Mouse (Mus musculus): ENCODE measurements around the gene Inava. TPM values are rescaled to one million over a fixed set of nuclear protein-coding genes. Genes with fewer than 3 reads are reported as not detected.

The Inava gene
- polyA plus RNA-seq, 1 experiment, result 10.5 TPM

- H3K36me3 ChIP-seq (ENCODE audit: control insufficient read depth, insufficient read depth, low read length), result no peaks in the 10 kb centered on the region
- WGBS, result 32% methylated on average over 6 of the region's 6 CpGs
- H3K27me3 ChIP-seq (replicated peaks; ENCODE audit: control insufficient read depth, insufficient read depth, low read length), result no peaks in the 10 kb centered on the region
- peaks cover 13% of the 10 kb centered on the region for H3K4me1 ChIP-seq (ENCODE audit: control insufficient read depth, insufficient read depth, low read length)
- DNase-seq, result no peak
- no peak overlapping the region for H3K4me3 ChIP-seq (ENCODE audit: insufficient read depth, low read depth, low read length)
- H3K27ac ChIP-seq (ENCODE audit: insufficient read depth, low read depth, low read length), result no peak overlapping the region
- TF ChIP-seq POLR2A (IDR thresholded peaks at IDR 0.05; ENCODE audit: low read depth, low read length), result no peak
- no peak for TF ChIP-seq CTCF (conservative IDR thresholded peaks at IDR 0.05; ENCODE audit: insufficient read depth, insufficient read length, low read depth, low read length)
Observed at GRCm38 (mm10) chr1:136231596-136231995, 2.5 kb downstream of the Inava start.

GRCm38 (mm10) chr1:136230201-136230600 is 3.9 kb downstream of the Inava start:
- no peaks in the 10 kb centered on the region for H3K27me3 ChIP-seq (replicated peaks; ENCODE audit: control insufficient read depth, insufficient read depth, low read length)
- peak; percentile 14 for TF ChIP-seq POLR2A (IDR thresholded peaks at IDR 0.05; ENCODE audit: low read depth, low read length)
- no peak for TF ChIP-seq CTCF (conservative IDR thresholded peaks at IDR 0.05; ENCODE audit: insufficient read depth, insufficient read length, low read depth, low read length)
- peaks cover 13% of the 10 kb centered on the region for H3K4me1 ChIP-seq (ENCODE audit: control insufficient read depth, insufficient read depth, low read length)
- peak overlapping the region; percentile 82 for H3K27ac ChIP-seq (ENCODE audit: insufficient read depth, low read depth, low read length)
- DNase-seq, result peak; percentile 87
- H3K4me3 ChIP-seq (ENCODE audit: insufficient read depth, low read depth, low read length), result peak overlapping the region; percentile 64
- 42% methylated on average over 11 of the region's 11 CpGs for WGBS
- no peaks in the 10 kb centered on the region for H3K36me3 ChIP-seq (ENCODE audit: control insufficient read depth, insufficient read depth, low read length)

GRCm38 (mm10) chr1:136229040-136229373 is 5.1 kb downstream of the Inava start:
- 30% methylated on average over 6 of the region's 6 CpGs for WGBS
- peak overlapping the region; percentile 64 for H3K4me3 ChIP-seq (ENCODE audit: insufficient read depth, low read depth, low read length)
- H3K27ac ChIP-seq (ENCODE audit: insufficient read depth, low read depth, low read length), result peak overlapping the region; percentile 82
- H3K27me3 ChIP-seq (replicated peaks; ENCODE audit: control insufficient read depth, insufficient read depth, low read length), result no peaks in the 10 kb centered on the region
- peaks cover 18% of the 10 kb centered on the region for H3K4me1 ChIP-seq (ENCODE audit: control insufficient read depth, insufficient read depth, low read length)
- DNase-seq, result peak; percentile 85
- TF ChIP-seq POLR2A (IDR thresholded peaks at IDR 0.05; ENCODE audit: low read depth, low read length) (no peak), CTCF (conservative IDR thresholded peaks at IDR 0.05; ENCODE audit: insufficient read depth, insufficient read length, low read depth, low read length) (no peak)
- no peaks in the 10 kb centered on the region for H3K36me3 ChIP-seq (ENCODE audit: control insufficient read depth, insufficient read depth, low read length)

- Histone ChIP-seq H3K4me1 (ENCODE audit: control insufficient read depth, insufficient read depth, low read length) (peaks cover 23% of the 10 kb centered on the region), H3K27ac (ENCODE audit: insufficient read depth, low read depth, low read length) (peak overlapping the region; percentile 96), H3K27me3 (replicated peaks; ENCODE audit: control insufficient read depth, insufficient read depth, low read length) (no peaks in the 10 kb centered on the region), H3K4me3 (ENCODE audit: insufficient read depth, low read depth, low read length) (peak overlapping the region; percentile 8; the same call in 1 of the 2 replicates), H3K36me3 (ENCODE audit: control insufficient read depth, insufficient read depth, low read length) (no peaks in the 10 kb centered on the region)
- 25% methylated on average over 13 of the region's 13 CpGs for WGBS
- DNase-seq, result peak; percentile 90
- TF ChIP-seq CTCF (conservative IDR thresholded peaks at IDR 0.05; ENCODE audit: insufficient read depth, insufficient read length, low read depth, low read length), result no peak
- no peak for TF ChIP-seq POLR2A (IDR thresholded peaks at IDR 0.05; ENCODE audit: low read depth, low read length)
Observed at GRCm38 (mm10) chr1:136228328-136229039, 5.6 kb downstream of the Inava start.

GRCm38 (mm10) chr1:136227870-136228269 is 6.2 kb downstream of the Inava start:
- Histone ChIP-seq H3K36me3 (ENCODE audit: control insufficient read depth, insufficient read depth, low read length) (no peaks in the 10 kb centered on the region), H3K27ac (ENCODE audit: insufficient read depth, low read depth, low read length) (peak overlapping the region; percentile 96), H3K4me1 (ENCODE audit: control insufficient read depth, insufficient read depth, low read length) (peaks cover 26% of the 10 kb centered on the region), H3K27me3 (replicated peaks; ENCODE audit: control insufficient read depth, insufficient read depth, low read length) (no peaks in the 10 kb centered on the region), H3K4me3 (ENCODE audit: insufficient read depth, low read depth, low read length) (no peak overlapping the region)
- TF ChIP-seq CTCF (conservative IDR thresholded peaks at IDR 0.05; ENCODE audit: insufficient read depth, insufficient read length, low read depth, low read length) (no peak), POLR2A (IDR thresholded peaks at IDR 0.05; ENCODE audit: low read depth, low read length) (no peak)
- peak; percentile 96 for DNase-seq
- WGBS, result 38% methylated on average over 4 of the region's 4 CpGs

- WGBS, result 81% methylated on average over 8 of the region's 8 CpGs
- TF ChIP-seq CTCF (conservative IDR thresholded peaks at IDR 0.05; ENCODE audit: insufficient read depth, insufficient read length, low read depth, low read length) (no peak), POLR2A (IDR thresholded peaks at IDR 0.05; ENCODE audit: low read depth, low read length) (no peak)
- Histone ChIP-seq H3K36me3 (ENCODE audit: control insufficient read depth, insufficient read depth, low read length) (no peaks in the 10 kb centered on the region), H3K4me1 (ENCODE audit: control insufficient read depth, insufficient read depth, low read length) (peaks cover 29% of the 10 kb centered on the region), H3K4me3 (ENCODE audit: insufficient read depth, low read depth, low read length) (no peak overlapping the region), H3K27ac (ENCODE audit: insufficient read depth, low read depth, low read length) (no peak overlapping the region), H3K27me3 (replicated peaks; ENCODE audit: control insufficient read depth, insufficient read depth, low read length) (no peaks in the 10 kb centered on the region)
- DNase-seq, result no peak
Observed at GRCm38 (mm10) chr1:136226626-136227025, 7.4 kb downstream of the Inava start.

GRCm38 (mm10) chr1:136225846-136226245 is 8.2 kb downstream of the Inava start:
- TF ChIP-seq POLR2A (IDR thresholded peaks at IDR 0.05; ENCODE audit: low read depth, low read length) (no peak), CTCF (conservative IDR thresholded peaks at IDR 0.05; ENCODE audit: insufficient read depth, insufficient read length, low read depth, low read length) (no peak)
- no peak for DNase-seq
- Histone ChIP-seq H3K4me3 (ENCODE audit: insufficient read depth, low read depth, low read length) (no peak overlapping the region), H3K36me3 (ENCODE audit: control insufficient read depth, insufficient read depth, low read length) (no peaks in the 10 kb centered on the region), H3K27ac (ENCODE audit: insufficient read depth, low read depth, low read length) (no peak overlapping the region), H3K4me1 (ENCODE audit: control insufficient read depth, insufficient read depth, low read length) (peaks cover 29% of the 10 kb centered on the region), H3K27me3 (replicated peaks; ENCODE audit: control insufficient read depth, insufficient read depth, low read length) (no peaks in the 10 kb centered on the region)
- WGBS, result 97% methylated on average over 8 of the region's 8 CpGs

All from kidney, adult 2 months (tissue).